Mouse (Mus musculus): ENCODE results near the gene Pde4b.

- no peak for TF ChIP-seq CTCF (IDR thresholded peaks at IDR 0.05)
- no peak for TF ChIP-seq EP300 (IDR thresholded peaks at IDR 0.05)
Observed at GRCm38 (mm10) chr4:102622977-102623376, 535.6 kb downstream of the Pde4b start.

Measured in lung, postnatal 0 days (tissue).